Mouse (Mus musculus) myocyte (in vitro differentiated cells): Measurements from ENCODE around the gene Gabbr1. TPM values are rescaled to one million over a fixed set of nuclear protein-coding genes. Genes with fewer than 3 reads are reported as not detected.

ENCODE experiments used
- H3K27me3 ChIP-seq: one replicate; pipeline ENCODE4 v1.6.1; 2011; ENCODE audit not compliant: control insufficient read depth, insufficient read depth, insufficient read length
- H3K36me3 ChIP-seq: one replicate; pipeline ENCODE4 v1.6.1; 2011; ENCODE audit not compliant: control insufficient read depth, insufficient read depth
- H3K4me2 ChIP-seq: one replicate; pipeline ENCODE4 v1.6.1; 2011; ENCODE audit warnings: low read depth, control low read depth
- H3K4me3 ChIP-seq: one replicate; pipeline ENCODE4 v1.5.1; 2011; ENCODE audit warnings: mild to moderate bottlenecking, control low read depth, moderate library complexity
- H3K79me2 ChIP-seq: one replicate; pipeline ENCODE4 v1.6.1; 2011; ENCODE audit not compliant: control insufficient read depth, insufficient read depth
- H3ac ChIP-seq: one replicate; pipeline ENCODE4 v1.6.1; 2011; ENCODE audit not compliant: control insufficient read depth, insufficient read length
- CEBPB ChIP-seq: IDR thresholded peaks from 2 replicates; pipeline ENCODE4 v1.6.1; 2011; ENCODE audit warnings: mild to moderate bottlenecking, moderate library complexity; ENCODE audit not compliant: poor library complexity, insufficient read depth, severe bottlenecking
- E2F4 ChIP-seq: IDR thresholded peaks from one replicate; pipeline ENCODE4 v1.6.1; 2011; ENCODE audit warnings: mild to moderate bottlenecking, control low read depth, moderate library complexity; ENCODE audit not compliant: insufficient read depth
- MAX ChIP-seq: IDR thresholded peaks from one replicate; pipeline ENCODE4 v1.6.1; 2011; ENCODE audit warnings: low read depth, mild to moderate bottlenecking, control low read depth
- MYOD1 ChIP-seq, 3 experiments: IDR thresholded peaks; one replicate each; pipeline ENCODE4 v1.6.1; 2011; ENCODE audit warnings: control low read depth in 2 of 3, low read depth in 2 of 3, mild to moderate bottlenecking in 2 of 3, moderate library complexity in 1 of 3; ENCODE audit not compliant: insufficient read length in 2 of 3, control insufficient read depth in 1 of 3
- MYOG ChIP-seq, 3 experiments: IDR thresholded peaks; one replicate each; pipeline ENCODE4 v1.6.1; 2011; ENCODE audit warnings: control low read depth in 2 of 3, low read depth in 2 of 3, mild to moderate bottlenecking in 2 of 3; ENCODE audit not compliant: insufficient read length in 2 of 3, control insufficient read depth in 1 of 3, insufficient read depth in 1 of 3
- POLR2A ChIP-seq: IDR thresholded peaks from one replicate; pipeline ENCODE4 v1.6.1; 2011; ENCODE audit warnings: low read depth, mild to moderate bottlenecking, control low read depth, moderate library complexity; ENCODE audit not compliant: insufficient read length
- POLR2AphosphoS2 ChIP-seq: IDR thresholded peaks from one replicate; pipeline ENCODE4 v1.6.1; 2011; ENCODE audit warnings: low read depth, control low read depth; ENCODE audit not compliant: insufficient read length
- REST ChIP-seq: IDR thresholded peaks from one replicate; pipeline ENCODE4 v1.6.1; 2011; ENCODE audit warnings: mild to moderate bottlenecking, control low read depth, moderate library complexity; ENCODE audit not compliant: insufficient read depth, insufficient read length
- SRF ChIP-seq: IDR thresholded peaks from one replicate; pipeline ENCODE4 v1.6.1; 2011; ENCODE audit warnings: low read depth; ENCODE audit not compliant: control insufficient read depth, insufficient read length
- TCF12 ChIP-seq: IDR thresholded peaks from one replicate; pipeline ENCODE4 v1.6.1; 2011; ENCODE audit warnings: mild to moderate bottlenecking, control low read depth; ENCODE audit not compliant: poor library complexity, insufficient read depth, severe bottlenecking
- TCF3 ChIP-seq: IDR thresholded peaks from one replicate; pipeline ENCODE4 v1.6.1; 2011; ENCODE audit warnings: low read depth, control low read depth; ENCODE audit not compliant: insufficient read length
- USF1 ChIP-seq: IDR thresholded peaks from one replicate; pipeline ENCODE4 v1.6.1; 2011; ENCODE audit warnings: low read depth, mild to moderate bottlenecking, control low read depth, moderate library complexity
- polyA plus RNA-seq: library from polyadenylated mRNA; unstranded; fragments of >200 nt; fragmentation: generic; extraction: Trizol; gene quantifications from one replicate; pipeline ENCODE4 v1.2.1, GENCODE M21; 2012; ENCODE audit warnings: missing spikeins

Gabbr1 gene
- polyA plus RNA-seq, 1 experiment, result 15.9 TPM

DNA sequence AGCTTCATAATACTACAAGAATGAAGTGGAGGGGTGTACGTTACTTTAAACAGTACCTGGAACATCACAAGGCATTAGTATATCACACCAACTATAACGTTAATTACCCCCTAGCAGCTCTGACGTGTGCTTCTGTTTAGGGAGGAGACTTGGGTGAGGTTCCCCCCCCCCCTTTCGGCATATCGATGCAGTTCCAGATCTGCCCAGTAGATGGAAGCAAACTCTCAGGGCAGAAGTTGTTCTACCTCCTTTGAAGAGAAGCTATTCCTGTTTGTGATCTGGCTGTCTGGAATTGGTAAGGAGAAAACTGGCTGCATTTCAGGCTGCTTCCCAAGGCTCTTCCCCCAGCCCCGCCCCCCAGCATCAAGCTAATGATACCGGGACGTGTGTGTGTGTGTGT, 37.6 kb downstream of the Gabbr1 start:
- H3K4me2 ChIP-seq, result no peak overlapping the region
- no peaks in the 10 kb centered on the region for H3K27me3 ChIP-seq
- no peaks in the 10 kb centered on the region for H3K36me3 ChIP-seq
- TF ChIP-seq POLR2AphosphoS2 (no peak), MYOG (IDR thresholded peaks at IDR 0.05; ENCODE audit: control insufficient read depth in 1 of 3, insufficient read depth in 1 of 3, insufficient read length in 2 of 3, low read depth in 2 of 3) (no peak), SRF (no peak), TCF12 (no peak), E2F4 (no peak), TCF3 (no peak), CEBPB (no peak), USF1 (no peak), MAX (no peak), REST (no peak)
- no peaks in the 10 kb centered on the region for H3K79me2 ChIP-seq
- H3K4me3 ChIP-seq, result no peak overlapping the region
- H3ac ChIP-seq, result no peak overlapping the region

DNA sequence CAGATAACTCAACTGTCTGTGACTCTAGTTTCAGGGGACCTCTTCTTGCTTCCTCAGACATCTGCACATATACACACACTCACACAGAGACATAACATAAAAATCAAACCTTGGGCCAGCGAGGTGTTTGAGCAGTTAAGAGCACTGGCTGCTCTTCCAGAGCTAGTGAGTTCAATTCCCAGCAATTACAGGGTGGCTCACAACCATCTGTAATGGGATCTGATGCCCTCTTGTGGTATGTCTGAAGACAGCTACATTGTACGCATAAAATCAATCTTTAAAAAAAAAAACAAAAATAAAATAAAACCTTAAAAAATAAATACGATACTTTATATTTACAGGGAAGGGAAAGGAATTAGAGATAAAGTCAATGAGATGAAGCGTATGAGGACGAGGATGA, 38.9 kb downstream of the Gabbr1 start:
- H3ac ChIP-seq, result no peak overlapping the region
- no peaks in the 10 kb centered on the region for H3K36me3 ChIP-seq
- H3K4me2 ChIP-seq, result no peak overlapping the region
- no peak overlapping the region for H3K4me3 ChIP-seq
- TF ChIP-seq POLR2AphosphoS2, result no peak
- no peaks in the 10 kb centered on the region for H3K27me3 ChIP-seq
- no peaks in the 10 kb centered on the region for H3K79me2 ChIP-seq

DNA sequence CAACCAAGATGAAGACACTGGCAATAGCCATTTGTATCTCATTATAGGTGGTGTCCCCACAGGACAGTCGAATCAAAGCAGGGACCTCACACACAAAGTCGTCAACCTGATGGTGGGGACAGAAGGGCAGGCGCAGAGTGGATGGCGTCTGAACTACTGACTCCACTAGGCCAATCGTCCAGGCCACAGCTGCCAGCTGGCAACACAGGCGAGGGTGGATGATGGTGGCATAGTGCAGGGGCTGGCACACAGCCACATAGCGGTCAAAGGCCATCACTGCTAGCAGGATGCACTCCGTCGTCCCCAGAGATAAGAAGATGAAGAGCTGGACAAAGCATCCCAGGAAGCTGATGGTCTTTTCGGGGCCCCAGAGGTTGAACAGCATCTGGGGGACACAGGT, 39.8 kb downstream of the Gabbr1 start:
- Histone ChIP-seq H3K79me2 (no peaks in the 10 kb centered on the region), H3K36me3 (no peaks in the 10 kb centered on the region), H3K27me3 (no peaks in the 10 kb centered on the region), H3K4me2 (no peak overlapping the region), H3ac (no peak overlapping the region), H3K4me3 (no peak overlapping the region)
- TF ChIP-seq POLR2A (no peak), TCF12 (no peak), REST (no peak), MYOD1 (IDR thresholded peaks at IDR 0.05; ENCODE audit: control insufficient read depth in 1 of 3, insufficient read length in 2 of 3, low read depth in 2 of 3) (no peak), E2F4 (no peak), MAX (no peak), MYOG (IDR thresholded peaks at IDR 0.05; ENCODE audit: control insufficient read depth in 1 of 3, insufficient read depth in 1 of 3, insufficient read length in 2 of 3, low read depth in 2 of 3) (no peak), CEBPB (no peak), POLR2AphosphoS2 (no peak), TCF3 (no peak), USF1 (no peak), SRF (no peak)

DNA sequence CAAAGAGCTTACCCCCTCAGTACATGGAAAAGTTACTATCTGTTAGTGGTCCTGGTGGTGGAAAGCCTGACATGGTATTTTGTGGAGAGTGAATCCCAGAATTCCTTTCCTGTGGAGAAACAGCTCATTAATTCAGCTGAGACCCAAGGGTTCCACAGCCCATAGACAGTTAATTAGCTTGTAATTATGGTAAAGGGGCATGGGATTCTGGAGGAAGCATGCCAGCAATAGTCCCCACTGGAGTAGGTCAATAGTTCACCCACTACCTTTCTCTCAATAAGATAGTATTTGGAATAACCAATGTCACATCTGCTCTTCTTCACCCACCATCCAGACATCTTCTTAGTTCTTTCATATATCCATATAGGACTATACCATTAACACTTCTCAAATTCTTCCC, 42.6 kb downstream of the Gabbr1 start, which contains the start of gene Olfr90:
TSS of gene Olfr90 (minus strand) at position 101 of the 400 bp plus-strand sequence.
- no peak within 1 kb of the TSS for H3K4me3 ChIP-seq
- no peak within 1 kb of the TSS for H3ac ChIP-seq
- H3K27me3 ChIP-seq, result no peaks in the 10 kb centered on the region
- H3K36me3 ChIP-seq, result no peaks in the 10 kb centered on the region
- TF ChIP-seq MYOD1 (IDR thresholded peaks at IDR 0.05; ENCODE audit: control insufficient read depth in 1 of 3, insufficient read length in 2 of 3, low read depth in 2 of 3) (no peak), CEBPB (no peak), SRF (no peak), POLR2A (no peak), REST (no peak), MAX (no peak), USF1 (no peak), TCF3 (no peak), POLR2AphosphoS2 (no peak)
- H3K4me2 ChIP-seq, result no peak within 1 kb of the TSS
- no peaks in the 10 kb centered on the region for H3K79me2 ChIP-seq

- H3K4me3 ChIP-seq, result no peak overlapping the region
- no peak overlapping the region for H3ac ChIP-seq
- TF ChIP-seq MYOG (IDR thresholded peaks at IDR 0.05; ENCODE audit: control insufficient read depth in 1 of 3, insufficient read depth in 1 of 3, insufficient read length in 2 of 3, low read depth in 2 of 3) (no peak), POLR2A (no peak), CEBPB (no peak), E2F4 (no peak), TCF3 (no peak), MYOD1 (IDR thresholded peaks at IDR 0.05; ENCODE audit: control insufficient read depth in 1 of 3, insufficient read length in 2 of 3, low read depth in 2 of 3) (no peak), TCF12 (no peak), SRF (no peak), POLR2AphosphoS2 (no peak), REST (no peak), MAX (no peak)
- no peaks in the 10 kb centered on the region for H3K27me3 ChIP-seq
- no peaks in the 10 kb centered on the region for H3K79me2 ChIP-seq
- H3K4me2 ChIP-seq, result no peak overlapping the region
- no peaks in the 10 kb centered on the region for H3K36me3 ChIP-seq
Measured at GRCm38 (mm10) chr17:37092198-37092597, 46.4 kb downstream of the Gabbr1 start.
